Mouse (Mus musculus) lung, embryonic 16.5 days (tissue): Measurements from ENCODE around the gene Syt13. TPM values are rescaled to one million over a fixed set of nuclear protein-coding genes. Genes with fewer than 3 reads are reported as not detected.

ENCODE experiments used
- ATAC-seq: fragments of 200-750 bp; cut with Nextera tagmentation; 2 replicates; pipeline ENCODE4 v1.8.0; 2017; ENCODE audit warnings: low read depth, mild to moderate bottlenecking, moderate library complexity
- H3K27ac ChIP-seq: fragments of 300-500 bp; sonication (generic); 2 replicates; pipeline ENCODE4 v1.5.1; 2014; ENCODE audit warnings: mild to moderate bottlenecking, control low read depth, low read length
- H3K27me3 ChIP-seq: fragments of 300-500 bp; sonication (generic); 2 replicates; pipeline ENCODE4 v1.6.1; 2014; ENCODE audit warnings: low read depth, low read length, mixed read lengths; ENCODE audit not compliant: control insufficient read depth, insufficient read depth
- H3K36me3 ChIP-seq: fragments of 300-500 bp; sonication (generic); 2 replicates; pipeline ENCODE4 v1.6.1; 2014; ENCODE audit warnings: low read length; ENCODE audit not compliant: control insufficient read depth, insufficient read depth
- H3K4me1 ChIP-seq: fragments of 300-500 bp; sonication (generic); replicated peaks from 2 replicates; pipeline ENCODE4 v1.6.1; 2014; ENCODE audit warnings: low read length, mixed read lengths; ENCODE audit not compliant: control insufficient read depth, insufficient read depth
- H3K4me2 ChIP-seq: fragments of 300-500 bp; sonication (generic); 2 replicates; pipeline ENCODE4 v1.6.1; 2014; ENCODE audit warnings: low read depth, low read length, control low read depth
- H3K4me3 ChIP-seq: fragments of 300-500 bp; sonication (generic); 2 replicates; pipeline ENCODE4 v1.5.1; 2014; ENCODE audit warnings: mild to moderate bottlenecking, low read length, control low read depth
- H3K9ac ChIP-seq: fragments of 300-500 bp; sonication (generic); 2 replicates; pipeline ENCODE4 v1.6.1; 2014; ENCODE audit warnings: low read length, control low read depth
- H3K9me3 ChIP-seq: fragments of 300-500 bp; sonication (generic); 2 replicates; pipeline ENCODE4 v1.6.1; 2016; ENCODE audit warnings: low read length; ENCODE audit not compliant: control insufficient read depth
- WGBS: fragments of 180-500 bp; shearing (Covaris S2); extraction: QIAGEN DNeasy Blood & Tissue Kit; methylation state at CpG from one replicate; pipeline ENCODE4 v1.1.7; 2014; 5-methylcytosine and 5-hydroxymethylcytosine counted together
- polyA plus RNA-seq: library from polyadenylated mRNA; unstranded; fragments of >200 nt; fragmentation: Nextera tagmentation; extraction: Ambion mirVana; gene quantifications from 2 replicates; pipeline ENCODE4 v1.2.1, GENCODE M21; 2015

The Syt13 gene
- polyA plus RNA-seq, 1 experiment from 2014 or later, result 3.4 TPM

- Histone ChIP-seq H3K4me3 (no peak overlapping the region), H3K9me3 (no peaks in the 10 kb centered on the region), H3K36me3 (no peaks in the 10 kb centered on the region), H3K4me1 (peaks cover 4% of the 10 kb centered on the region), H3K27me3 (no peaks in the 10 kb centered on the region), H3K4me2 (no peak overlapping the region), H3K9ac (no peak overlapping the region), H3K27ac (no peak overlapping the region)
- ATAC-seq, result no peak
- 86% methylated on average over 6 of the region's 7 CpGs for WGBS
Observed at GRCm38 (mm10) chr2:92938827-92939226, 23.9 kb downstream of the Syt13 start.

GRCm38 (mm10) chr2:92940963-92941362, 26.1 kb downstream of the Syt13 start:
- no peaks in the 10 kb centered on the region for H3K9me3 ChIP-seq
- 83% methylated on average over 9 of the region's 9 CpGs for WGBS
- H3K4me3 ChIP-seq, result no peak overlapping the region
- no peaks in the 10 kb centered on the region for H3K4me1 ChIP-seq
- no peaks in the 10 kb centered on the region for H3K36me3 ChIP-seq
- no peaks in the 10 kb centered on the region for H3K27me3 ChIP-seq
- ATAC-seq, result no peak
- no peak overlapping the region for H3K9ac ChIP-seq
- no peak overlapping the region for H3K27ac ChIP-seq
- no peak overlapping the region for H3K4me2 ChIP-seq

GRCm38 (mm10) chr2:92941463-92941862, 26.6 kb downstream of the Syt13 start:
- Histone ChIP-seq H3K9ac (no peak overlapping the region), H3K4me3 (no peak overlapping the region), H3K4me1 (no peaks in the 10 kb centered on the region), H3K27ac (no peak overlapping the region), H3K36me3 (no peaks in the 10 kb centered on the region), H3K9me3 (no peaks in the 10 kb centered on the region), H3K27me3 (no peaks in the 10 kb centered on the region), H3K4me2 (no peak overlapping the region)
- 63% methylated on average over 3 of the region's 3 CpGs for WGBS
- ATAC-seq, result no peak

GRCm38 (mm10) chr2:92943406-92943805, 28.5 kb downstream of the Syt13 start:
- Histone ChIP-seq H3K4me1 (peaks cover 9% of the 10 kb centered on the region), H3K9me3 (no peaks in the 10 kb centered on the region)
- ATAC-seq, result no peak

GRCm38 (mm10) chr2:92944356-92944755, 29.5 kb downstream of the Syt13 start:
- Histone ChIP-seq H3K4me3 (no peak overlapping the region), H3K9ac (no peak overlapping the region), H3K9me3 (no peaks in the 10 kb centered on the region), H3K27ac (no peak overlapping the region), H3K4me1 (peaks cover 11% of the 10 kb centered on the region), H3K4me2 (no peak overlapping the region), H3K36me3 (no peaks in the 10 kb centered on the region), H3K27me3 (no peaks in the 10 kb centered on the region)
- ATAC-seq, result no peak
- 80% methylated on average over 3 of the region's 3 CpGs for WGBS

More at GRCm38 (mm10) chr2:92943406-92943805, 28.5 kb downstream of the Syt13 start:
- Histone ChIP-seq H3K4me3 (no peak overlapping the region), H3K36me3 (no peaks in the 10 kb centered on the region), H3K9ac (no peak overlapping the region), H3K27ac (no peak overlapping the region), H3K27me3 (no peaks in the 10 kb centered on the region), H3K4me2 (no peak overlapping the region)
- 76% methylated on average over 3 of the region's 3 CpGs for WGBS

GRCm38 (mm10) chr2:92945125-92945746, 30.3 kb downstream of the Syt13 start:
- no peak overlapping the region for H3K4me2 ChIP-seq
- H3K27ac ChIP-seq, result no peak overlapping the region
- H3K27me3 ChIP-seq, result no peaks in the 10 kb centered on the region
- no peaks in the 10 kb centered on the region for H3K36me3 ChIP-seq
- 85% methylated on average over 11 of the region's 11 CpGs for WGBS
- no peak overlapping the region for H3K9ac ChIP-seq
- no peak for ATAC-seq
- no peaks in the 10 kb centered on the region for H3K9me3 ChIP-seq
- peaks cover 11% of the 10 kb centered on the region for H3K4me1 ChIP-seq
- H3K4me3 ChIP-seq, result no peak overlapping the region

GRCm38 (mm10) chr2:92945824-92946598, 31.1 kb downstream of the Syt13 start:
- H3K27ac ChIP-seq, result no peak overlapping the region
- ATAC-seq, result 0 out of 2 replicates have a peak, but pooled peaks have one; percentile 9
- 77% methylated on average over 11 of the region's 11 CpGs for WGBS

GRCm38 (mm10) chr2:92947981-92948698, 33.2 kb downstream of the Syt13 start:
- Histone ChIP-seq H3K36me3 (no peaks in the 10 kb centered on the region), H3K4me1 (peaks cover 11% of the 10 kb centered on the region), H3K27ac (no peak overlapping the region), H3K9ac (no peak overlapping the region), H3K4me3 (no peak overlapping the region), H3K4me2 (peak overlapping the region; percentile 13; the same call in 1 of the 2 replicates), H3K27me3 (no peaks in the 10 kb centered on the region), H3K9me3 (no peaks in the 10 kb centered on the region)
- peak; percentile 80 for ATAC-seq
- WGBS, result 6% methylated on average over 12 of the region's 12 CpGs

More at GRCm38 (mm10) chr2:92945824-92946598, 31.1 kb downstream of the Syt13 start:
- Histone ChIP-seq H3K4me2 (no peak overlapping the region), H3K9me3 (no peaks in the 10 kb centered on the region), H3K27me3 (no peaks in the 10 kb centered on the region), H3K4me1 (peaks cover 11% of the 10 kb centered on the region), H3K36me3 (no peaks in the 10 kb centered on the region), H3K4me3 (no peak overlapping the region), H3K9ac (no peak overlapping the region)

GRCm38 (mm10) chr2:92948699-92949300, 33.9 kb downstream of the Syt13 start:
- Histone ChIP-seq H3K4me2 (no peak overlapping the region), H3K27me3 (no peaks in the 10 kb centered on the region), H3K27ac (no peak overlapping the region), H3K9me3 (no peaks in the 10 kb centered on the region), H3K4me3 (no peak overlapping the region), H3K4me1 (peaks cover 11% of the 10 kb centered on the region), H3K9ac (no peak overlapping the region), H3K36me3 (no peaks in the 10 kb centered on the region)
- WGBS, result 51% methylated on average over 7 of the region's 7 CpGs
- ATAC-seq, result no peak
